ENCODE assay signal across 8 mouse cellular contexts in genomic region chr10:78464792-78465207, GRCm38 (mm10). TPM values are rescaled to one million over a fixed set of nuclear protein-coding genes. Genes with fewer than 3 reads are reported as not detected.
DNase-seq lines count a peak whose midpoint lies in the region; ATAC-seq and TF ChIP-seq lines count a peak whose summit lies in the region.

Gene Pdxk, minus strand, starts transcription at chr10:78464975.

- peaks cover 68% of the 10 kb centered on the region for H3K27me3 ChIP-seq in E14TG2a.4 (ENCODE audit: insufficient read depth, low read length)
- no peaks in the 10 kb centered on the region for H3K27me3 ChIP-seq in forebrain, embryonic 13.5 days
- no peaks in the 10 kb centered on the region for H3K27me3 ChIP-seq in liver, postnatal 0 days (ENCODE audit: insufficient read depth, low read length)
- H3K27me3 ChIP-seq in neural tube, embryonic 14.5 days (ENCODE audit: control insufficient read depth, insufficient read depth, low read length) = no peaks in the 10 kb centered on the region

- no peak within 1 kb of the TSS for H3K27ac ChIP-seq in forebrain, embryonic 13.5 days
- peak within 1 kb of the TSS; percentile 81 for H3K27ac ChIP-seq in liver, postnatal 0 days (ENCODE audit: low read depth)
- 0 out of 2 replicates have a peak within 1 kb of the TSS, but pooled peaks have one; percentile 39 for H3K27ac ChIP-seq in neural tube, embryonic 14.5 days (ENCODE audit: low read depth, low read length)

- no peak for TF ChIP-seq EP300 in liver, postnatal 0 days (IDR thresholded peaks at IDR 0.05; ENCODE audit: low read depth)

- intact Hi-C loops in heart, postnatal 10 days (cut with DNase I) = no loop called here

- WGBS in forebrain, embryonic 13.5 days = 0% methylated on average over 35 of the region's 35 CpGs
- WGBS in large intestine, adult 2 months = under 1% methylated on average over 35 of the region's 35 CpGs
- 0% methylated on average over 35 of the region's 35 CpGs for WGBS in liver, postnatal 0 days (ENCODE audit: insufficient replicate concordance)
- WGBS in neural tube, embryonic 14.5 days = under 1% methylated on average over 35 of the region's 35 CpGs

- no peak for TF ChIP-seq CTCF in E14TG2a.4 (conservative IDR thresholded peaks at IDR 0.05; ENCODE audit: low read length)
- no peak for TF ChIP-seq CTCF in liver, postnatal 0 days (IDR thresholded peaks at IDR 0.05; ENCODE audit: low read depth)

- H3K9ac ChIP-seq in forebrain, embryonic 13.5 days = peak within 1 kb of the TSS; percentile 73
- peak within 1 kb of the TSS; percentile 72 for H3K9ac ChIP-seq in liver, postnatal 0 days (replicated peaks)
- peak within 1 kb of the TSS; percentile 73 for H3K9ac ChIP-seq in neural tube, embryonic 14.5 days (replicated peaks; ENCODE audit: low read depth, low read length)

- no peaks in the 10 kb centered on the region for H3K9me3 ChIP-seq in E14TG2a.4 (ENCODE audit: low read length)
- no peaks in the 10 kb centered on the region for H3K9me3 ChIP-seq in forebrain, embryonic 13.5 days (replicated peaks)
- H3K9me3 ChIP-seq in liver, postnatal 0 days (ENCODE audit: low read length) = no peaks in the 10 kb centered on the region
- H3K9me3 ChIP-seq in neural tube, embryonic 14.5 days (ENCODE audit: control insufficient read depth, low read length) = no peaks in the 10 kb centered on the region

- peak within 1 kb of the TSS; percentile 88 for H3K4me3 ChIP-seq in E14TG2a.4 (replicated peaks; ENCODE audit: low read length)
- H3K4me3 ChIP-seq in forebrain, embryonic 13.5 days = peak within 1 kb of the TSS; percentile 65
- H3K4me3 ChIP-seq in liver, postnatal 0 days (ENCODE audit: low read depth, low read length) = peak within 1 kb of the TSS; percentile 73
- peak within 1 kb of the TSS; percentile 58 for H3K4me3 ChIP-seq in neural tube, embryonic 14.5 days (ENCODE audit: low read depth, low read length)

- ATAC-seq in forebrain, embryonic 13.5 days = peak; percentile 95
- peak; percentile 92 for ATAC-seq in liver, postnatal 0 days
- peak; percentile 94 for ATAC-seq in neural tube, embryonic 14.5 days (ENCODE audit: low read depth)

- peaks cover 60% of the 10 kb centered on the region for H3K4me1 ChIP-seq in E14TG2a.4 (replicated peaks; ENCODE audit: low read depth, low read length)
- peaks cover 21% of the 10 kb centered on the region for H3K4me1 ChIP-seq in forebrain, embryonic 13.5 days
- H3K4me1 ChIP-seq in liver, postnatal 0 days (ENCODE audit: insufficient read depth) = peaks cover 28% of the 10 kb centered on the region
- peaks cover 6% of the 10 kb centered on the region for H3K4me1 ChIP-seq in neural tube, embryonic 14.5 days (ENCODE audit: control insufficient read depth, insufficient read depth, low read length)

- no peaks in the 10 kb centered on the region for H3K36me3 ChIP-seq in E14TG2a.4 (ENCODE audit: insufficient read depth, low read length)
- H3K36me3 ChIP-seq in forebrain, embryonic 13.5 days (ENCODE audit: poor library complexity, severe bottlenecking) = no peaks in the 10 kb centered on the region
- no peaks in the 10 kb centered on the region for H3K36me3 ChIP-seq in liver, postnatal 0 days (replicated peaks; ENCODE audit: insufficient read depth, low read length)
- H3K36me3 ChIP-seq in neural tube, embryonic 14.5 days (ENCODE audit: control insufficient read depth, insufficient read depth, low read length) = no peaks in the 10 kb centered on the region

- DNase-seq in c-Kit-positive CD71-positive TER-119-positive erythroid progenitor cells, embryonic 14.5 days (ENCODE audit: low spot score) = peak; percentile 81
- peak; percentile 94 to 96 for DNase-seq in heart, postnatal 10 days
- DNase-seq in large intestine, adult 2 months (ENCODE audit: low read depth, low spot score) = peak; percentile 75
- DNase-seq in liver, postnatal 0 days = peak; percentile 92
- peak; percentile 94 for DNase-seq in testis, postnatal 10 days (ENCODE audit: low spot score)

- peak within 1 kb of the TSS; percentile 100 for H3K4me2 ChIP-seq in forebrain, embryonic 13.5 days
- peak within 1 kb of the TSS; percentile 99 for H3K4me2 ChIP-seq in liver, postnatal 0 days (ENCODE audit: low read depth, low read length)
- peak within 1 kb of the TSS; percentile 83 for H3K4me2 ChIP-seq in neural tube, embryonic 14.5 days (ENCODE audit: low read depth, low read length)

RNA-seq across cellular contexts. Expression of gene Pdxk, which starts in this region (rescaled TPM):
- polyA plus RNA-seq in forebrain, embryonic 13.5 days (2015; fragmentation: Nextera tagmentation; extraction: Ambion mirVana) = 7.3 and 10.1 TPM in 2 replicates
- 10 to 100 TPM in 1 of 2 experiments, 1 to 10 TPM in 1; 9.4 to 10.0 TPM for total RNA-seq in heart, postnatal 10 days (2021)
- 15.0 and 27.4 TPM in 2 replicates for polyA plus RNA-seq in large intestine, adult 2 months (2012; rRNA removed)
- polyA plus RNA-seq in liver, postnatal 0 days (2015; fragmentation: Nextera tagmentation; extraction: Ambion mirVana) = 10.1 and 11.0 TPM in 2 replicates
- polyA plus RNA-seq in neural tube, embryonic 14.5 days (2014; fragmentation: Nextera tagmentation; extraction: Ambion mirVana) = 22.8 and 36.1 TPM in 2 replicates
